Mouse (Mus musculus): ENCODE results near the gene Mylk.

Gene Mylk

DNA sequence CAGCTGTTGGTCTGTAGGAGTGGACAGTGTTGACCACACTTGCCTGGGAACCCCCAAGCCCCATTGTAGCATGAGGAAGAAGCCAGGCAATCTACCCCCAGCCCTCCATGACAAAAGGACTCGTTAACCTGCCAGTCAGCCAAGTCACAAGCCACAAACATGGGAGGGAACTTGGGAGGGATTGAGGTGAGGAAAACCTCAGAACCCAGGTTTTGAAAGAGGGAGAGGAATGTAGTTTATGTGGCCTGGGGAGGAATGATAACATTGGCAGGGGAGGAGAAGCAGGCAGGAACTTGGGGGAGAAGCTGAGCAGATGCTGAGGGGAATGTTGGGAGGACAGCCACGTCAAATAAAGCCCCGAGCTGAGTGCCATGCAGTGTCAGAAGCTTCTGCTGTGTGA lies 196.9 kb downstream of the Mylk start:
- no peak for DNase-seq (ENCODE audit: low spot score)

DNA sequence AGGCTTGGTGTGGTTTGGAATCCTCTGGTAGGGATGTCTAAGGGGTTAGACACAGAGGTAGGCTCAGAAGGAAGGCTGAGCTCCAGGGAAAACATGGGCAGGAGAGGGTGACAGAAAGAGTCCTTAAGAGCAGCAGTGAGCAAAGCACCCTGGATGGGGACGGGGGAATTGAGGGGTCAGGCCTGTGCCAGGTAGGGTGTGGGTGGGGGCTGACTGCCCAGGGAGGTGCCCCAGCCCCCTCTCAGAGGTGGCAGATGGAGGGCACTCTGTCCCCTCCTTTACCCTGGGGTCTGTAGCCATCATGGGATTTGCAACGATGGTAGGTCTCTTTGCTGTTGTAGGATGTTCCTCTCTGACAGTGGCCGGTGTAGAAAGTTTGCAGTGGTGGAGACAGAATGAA lies 201.3 kb downstream of the Mylk start:
- no peak for DNase-seq (ENCODE audit: low spot score)

DNA sequence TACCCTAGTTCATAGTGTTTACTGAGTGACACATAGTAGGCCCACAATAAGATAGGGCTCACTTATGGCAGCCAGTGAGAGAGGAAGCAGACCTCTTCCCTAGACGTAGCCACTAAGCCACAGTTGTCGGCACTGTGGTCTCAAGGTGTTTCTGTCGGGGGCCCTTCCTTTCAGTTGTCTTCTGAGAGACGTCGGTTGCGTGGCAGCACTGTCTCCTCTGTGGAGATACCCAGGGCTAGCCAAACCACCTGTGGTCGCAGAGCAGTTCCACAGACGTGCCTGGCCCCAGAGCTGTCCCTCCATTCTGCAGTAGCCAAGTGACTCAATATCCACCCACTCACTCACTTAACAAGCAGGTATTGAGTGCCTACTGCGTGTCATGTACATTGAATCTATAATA lies 205.9 kb downstream of the Mylk start:
- DNase-seq (ENCODE audit: low spot score), result no peak

DNA sequence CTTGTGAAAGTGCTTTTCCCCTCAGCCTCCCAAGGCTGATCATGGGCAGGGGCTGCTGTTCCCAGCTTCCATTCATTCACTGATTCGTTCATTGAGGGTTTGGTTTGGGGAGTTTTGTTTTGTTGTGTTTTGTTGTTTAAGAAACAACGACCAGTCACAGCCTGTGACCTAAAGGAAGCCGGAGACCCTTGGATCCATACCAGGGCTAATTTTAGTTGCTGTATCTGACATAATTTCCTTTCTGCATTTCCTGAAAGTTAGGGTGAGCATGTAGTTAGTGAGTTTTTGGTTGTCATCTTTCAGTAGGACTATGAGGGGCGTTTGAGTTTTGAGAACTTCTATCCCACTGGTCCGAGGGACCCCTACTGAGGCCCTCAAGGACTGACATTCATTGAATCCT lies 207.2 kb downstream of the Mylk start:
- DNase-seq (ENCODE audit: low spot score), result no peak

DNA sequence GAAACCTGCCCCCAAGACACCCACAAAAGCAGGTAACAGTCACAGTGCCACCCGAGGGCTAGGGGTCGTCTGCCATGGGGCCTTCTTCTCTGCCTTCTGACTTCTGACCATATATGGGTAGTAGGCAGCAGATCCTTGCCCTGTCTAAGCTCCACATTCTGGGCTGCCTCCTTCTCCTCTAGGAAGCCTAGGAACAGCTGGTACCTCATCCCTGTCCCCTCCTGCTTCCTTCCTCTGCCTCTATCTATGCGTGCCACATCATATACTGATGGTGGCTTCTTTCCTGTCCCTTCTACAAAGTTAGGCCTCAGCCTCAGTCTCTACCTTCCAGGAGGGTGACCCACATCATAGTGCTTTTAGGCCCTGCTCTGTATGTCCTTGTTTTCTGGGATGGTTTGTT lies 207.8 kb downstream of the Mylk start:
- DNase-seq (ENCODE audit: low spot score), result no peak

DNA sequence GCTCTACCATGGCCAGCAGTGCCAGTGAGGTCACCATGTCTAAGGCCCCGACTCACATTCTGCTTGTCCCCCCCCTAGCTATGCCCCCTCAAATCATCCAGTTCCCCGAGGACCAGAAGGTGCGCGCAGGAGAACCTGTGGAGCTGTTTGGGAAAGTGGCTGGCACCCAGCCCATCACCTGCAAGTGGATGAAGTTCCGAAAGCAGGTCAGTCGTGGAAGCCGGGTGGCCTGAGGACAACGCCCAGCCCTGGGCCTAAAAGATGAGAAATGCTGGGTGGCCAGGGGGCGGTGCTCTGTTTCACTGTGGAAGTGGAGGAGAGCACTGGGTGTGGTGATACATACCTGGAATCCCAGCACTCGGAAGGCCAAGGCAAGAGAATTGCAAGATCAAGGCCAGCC lies 208.5 kb downstream of the Mylk start:
- DNase-seq (ENCODE audit: low spot score), result no peak

DNA sequence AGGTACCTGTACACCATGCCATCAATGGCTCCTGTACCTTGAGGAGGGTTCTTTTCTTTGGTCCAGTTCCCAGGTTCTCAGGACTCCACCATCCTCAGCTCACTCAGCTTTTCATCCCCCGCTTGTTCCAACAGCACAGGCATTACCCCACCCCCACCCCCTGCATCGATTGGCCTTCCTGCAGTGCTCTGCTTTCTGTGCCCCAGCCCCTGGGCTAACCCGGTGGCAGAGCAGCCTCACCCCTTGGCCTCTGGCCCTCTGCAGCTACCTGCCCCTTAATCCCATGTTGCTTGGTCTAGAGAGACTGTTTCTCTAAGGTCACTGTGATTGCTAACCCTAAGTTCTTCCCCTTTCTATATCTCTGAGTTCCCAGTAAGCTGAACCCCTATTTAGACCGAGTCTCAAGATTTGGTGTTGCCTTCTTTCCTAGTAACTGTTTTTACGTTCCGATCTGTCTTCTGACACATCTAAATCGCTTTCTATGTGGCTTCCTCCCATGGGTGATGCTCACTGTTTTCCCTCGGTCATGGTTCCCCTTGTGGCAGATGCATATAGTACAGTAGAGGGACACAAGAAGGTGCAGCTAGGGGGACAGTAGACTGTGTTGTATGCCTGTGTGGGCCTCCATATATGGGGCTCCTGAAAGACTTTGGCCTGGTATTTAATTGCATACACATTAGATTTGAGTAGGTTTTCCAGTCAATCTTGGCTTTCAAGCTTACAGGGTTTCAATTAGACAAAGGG lies 212.6 kb downstream of the Mylk start:
- DNase-seq (ENCODE audit: low spot score), result no peak

DNA sequence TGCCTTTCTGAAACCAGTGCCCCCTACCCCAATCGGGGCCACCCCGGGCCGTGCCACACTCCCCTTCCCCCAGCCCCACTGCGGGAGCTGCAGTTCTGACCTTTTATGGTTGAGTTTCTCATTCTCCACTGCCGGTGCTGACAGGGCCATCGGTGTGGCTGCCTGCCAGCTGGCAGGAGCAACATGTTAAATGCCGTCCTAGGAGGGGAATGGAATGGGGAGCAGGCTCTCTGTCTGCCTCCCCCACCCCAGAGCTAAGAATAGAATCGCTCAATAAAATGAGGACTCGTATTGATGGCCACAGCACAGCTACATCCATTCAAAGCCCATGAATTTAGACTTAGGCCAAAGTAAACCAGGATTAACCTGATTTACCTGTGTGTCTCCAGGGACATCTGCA lies 213.7 kb downstream of the Mylk start:
- DNase-seq (ENCODE audit: low spot score), result peak; percentile 87

DNA sequence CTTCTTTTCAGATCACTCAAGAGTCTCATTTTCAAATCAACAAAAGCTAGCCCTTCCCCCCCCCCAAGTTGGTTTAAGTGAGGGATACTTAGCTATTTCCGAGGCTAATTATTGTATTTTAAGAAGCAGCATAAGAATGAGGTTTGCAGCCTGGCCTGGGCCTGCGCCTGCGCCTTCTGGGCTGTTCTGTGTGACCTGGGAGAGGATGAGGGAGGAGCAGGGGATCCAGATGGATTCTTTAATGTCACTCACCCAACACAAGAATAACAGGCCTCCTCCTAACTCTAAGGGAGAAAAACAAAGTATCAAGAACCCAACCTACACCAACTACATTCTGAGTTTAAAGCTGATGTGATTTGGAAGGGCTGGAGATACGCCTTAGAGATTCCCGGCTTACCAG lies 214.3 kb downstream of the Mylk start:
- no peak for DNase-seq (ENCODE audit: low spot score)

DNA sequence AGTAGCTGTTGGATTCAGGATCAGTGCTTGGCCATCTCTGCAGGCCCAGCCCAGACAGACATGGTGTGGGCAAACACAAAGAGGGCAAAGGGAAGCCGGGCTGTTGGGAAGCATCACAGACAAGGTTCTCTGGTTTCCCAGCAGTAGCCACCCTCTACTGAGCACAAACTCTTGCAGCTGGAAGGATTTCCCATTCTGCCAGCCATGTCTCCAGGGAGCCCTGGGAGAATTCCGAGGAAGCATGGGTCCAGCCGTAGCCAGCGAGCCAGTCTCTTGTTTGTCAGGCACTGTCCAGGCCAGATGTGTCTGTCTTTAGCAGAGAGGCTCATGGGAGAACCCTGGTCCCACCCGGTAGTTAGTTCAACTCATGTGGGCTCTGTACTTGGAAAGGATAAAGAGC lies 215.2 kb downstream of the Mylk start:
- no peak for DNase-seq (ENCODE audit: low spot score)

DNA sequence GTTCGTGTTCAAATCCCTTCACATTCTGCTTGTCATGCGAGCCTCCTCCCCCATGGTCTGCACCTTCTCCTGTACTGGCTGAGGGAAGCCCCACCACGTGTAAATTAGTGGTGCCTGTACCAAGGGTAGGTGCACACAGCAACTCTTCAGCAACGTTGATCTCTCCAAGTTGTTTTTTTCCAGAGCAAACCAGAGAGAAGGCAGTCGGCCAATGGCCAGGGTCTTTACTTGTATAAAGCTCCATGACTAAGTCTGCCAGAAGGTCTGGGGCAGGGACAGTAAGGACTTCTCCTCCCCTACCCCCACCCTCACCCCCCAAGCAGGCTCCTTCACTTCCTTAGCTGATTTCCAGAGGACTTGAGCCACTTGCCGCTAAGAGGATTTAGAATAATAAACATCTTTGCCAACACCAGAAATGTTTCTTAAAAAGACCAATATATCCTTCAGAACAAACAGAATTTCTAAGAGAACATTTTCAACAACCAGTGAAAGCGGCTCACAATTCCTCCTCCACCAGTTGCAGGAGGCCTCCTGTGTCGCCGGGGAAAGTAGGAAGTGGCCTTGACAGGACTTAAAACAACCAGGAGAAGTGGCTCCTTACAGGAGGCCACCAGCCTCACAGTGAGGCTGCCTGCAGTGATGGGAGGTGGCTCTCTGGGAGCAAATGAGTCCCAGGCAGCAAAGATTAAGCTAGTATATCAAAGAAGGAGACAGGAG lies 216.0 kb downstream of the Mylk start:
- no peak for DNase-seq (ENCODE audit: low spot score)

DNA sequence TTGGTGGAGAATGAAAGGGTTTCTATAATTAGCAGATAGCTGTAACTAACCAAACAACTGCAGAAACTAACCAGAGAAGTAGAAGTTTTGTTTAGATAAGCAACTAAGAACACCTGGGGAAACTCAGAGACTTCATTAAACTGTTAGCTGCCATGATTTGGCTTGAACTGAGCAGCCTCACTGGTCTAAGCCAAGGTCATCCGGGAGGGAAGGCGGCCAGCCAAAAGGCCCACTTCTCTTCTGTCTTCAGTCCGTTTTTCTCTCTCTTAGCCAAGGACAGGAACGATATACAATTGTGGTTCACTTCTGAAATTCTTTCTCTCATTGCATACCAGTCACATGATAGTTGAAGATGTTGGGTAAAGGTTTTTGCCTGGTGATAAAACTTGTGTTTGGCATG lies 217.3 kb downstream of the Mylk start:
- peak; percentile 67 for DNase-seq (ENCODE audit: low spot score)

DNA sequence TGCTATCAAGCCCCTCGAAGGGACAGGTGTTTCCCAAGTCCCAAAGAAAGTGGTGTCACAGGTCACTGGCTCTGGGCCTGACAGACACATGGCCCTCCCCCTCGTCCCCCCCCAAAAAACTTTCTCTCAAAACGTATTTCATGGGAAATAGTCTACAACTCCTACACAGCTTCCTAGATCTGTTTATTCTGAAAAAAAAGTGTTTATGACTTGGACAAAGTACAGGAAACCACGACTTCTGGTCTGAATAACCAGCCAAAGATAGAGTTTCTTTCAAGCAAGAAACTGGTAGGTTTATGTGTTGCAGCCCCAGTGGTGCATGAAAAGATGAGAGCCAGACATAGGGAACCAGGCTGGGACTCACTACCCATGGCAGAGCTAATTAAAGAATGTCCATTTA lies 218.0 kb downstream of the Mylk start:
- DNase-seq (ENCODE audit: low spot score), result no peak

DNA sequence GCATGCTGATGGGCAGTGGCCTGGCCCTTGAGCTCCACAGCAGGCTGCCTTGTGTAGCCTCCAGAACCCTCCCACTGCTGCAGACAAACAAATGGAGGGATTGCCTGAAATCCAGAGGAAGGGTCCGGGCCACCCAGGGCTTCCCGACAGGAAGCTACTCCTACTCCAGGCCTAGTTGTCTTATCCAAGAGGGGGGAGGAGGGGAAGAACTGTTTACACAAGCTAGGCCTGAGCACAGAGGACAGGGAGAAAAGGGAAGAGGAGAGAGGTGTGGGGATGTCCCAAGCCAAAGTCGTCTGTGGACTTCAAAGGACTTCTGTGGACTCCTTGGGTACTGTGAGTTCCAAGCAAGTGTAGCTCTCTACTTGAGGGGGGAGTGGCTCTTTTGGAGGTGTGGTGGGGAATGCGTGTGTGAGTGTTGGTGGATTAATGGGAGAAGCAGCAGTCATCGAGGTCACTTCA lies 221.6 kb downstream of the Mylk start:
- no peak for DNase-seq (ENCODE audit: low spot score)

DNA sequence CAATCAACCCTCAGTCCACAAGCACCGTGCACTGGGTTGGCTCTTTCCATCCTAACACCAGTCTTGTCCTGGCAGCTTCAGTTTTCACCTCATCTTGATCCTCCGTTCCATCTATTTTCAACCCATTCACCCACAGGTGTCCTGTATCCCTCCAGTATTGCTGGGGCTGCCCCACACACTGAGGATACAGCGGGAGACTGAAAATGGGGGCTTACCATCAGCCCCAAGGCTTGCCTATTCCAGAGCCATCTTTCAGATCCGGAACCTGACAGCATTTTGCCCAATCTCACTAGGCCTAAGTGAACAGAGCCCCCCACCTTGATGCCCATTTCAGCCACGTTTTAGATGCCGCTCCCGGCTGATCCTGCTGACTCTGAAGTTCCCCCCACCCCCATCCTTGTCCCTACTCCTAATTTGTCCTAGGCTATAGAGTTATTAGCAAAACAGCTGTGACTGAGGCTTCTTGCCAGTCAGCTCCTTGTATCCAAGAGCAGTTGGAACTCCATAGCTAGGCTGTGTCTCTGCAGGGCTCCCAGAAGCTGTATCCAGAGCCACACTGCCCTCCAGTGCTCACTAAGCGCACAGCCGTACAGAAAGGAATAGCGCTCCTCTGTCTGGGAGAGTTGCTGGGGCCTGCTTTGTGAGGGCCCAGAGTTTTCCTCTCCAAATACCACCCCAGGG lies 222.2 kb downstream of the Mylk start:
- peak; percentile 73 for DNase-seq (ENCODE audit: low spot score)

DNA sequence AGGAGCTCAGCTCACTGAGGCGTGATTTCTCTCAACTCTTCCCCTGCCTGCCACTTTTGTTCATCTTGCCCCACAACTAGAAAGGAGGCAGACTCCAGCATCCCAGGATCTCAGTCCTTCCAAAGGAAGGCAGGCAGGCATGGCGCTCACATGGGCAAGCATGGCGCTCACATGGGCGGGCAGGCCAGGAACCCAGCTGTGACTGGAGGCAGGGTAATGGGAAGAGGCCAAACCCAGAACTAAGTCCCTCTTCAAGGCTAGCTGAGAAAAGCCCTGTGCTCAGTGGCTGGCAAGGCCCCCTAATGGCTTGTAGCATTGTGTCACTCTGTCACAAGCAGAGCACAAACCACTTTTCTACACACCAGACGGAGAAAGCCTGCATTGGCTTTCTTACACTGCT lies 223.2 kb downstream of the Mylk start:
- no peak for DNase-seq (ENCODE audit: low spot score)

DNA sequence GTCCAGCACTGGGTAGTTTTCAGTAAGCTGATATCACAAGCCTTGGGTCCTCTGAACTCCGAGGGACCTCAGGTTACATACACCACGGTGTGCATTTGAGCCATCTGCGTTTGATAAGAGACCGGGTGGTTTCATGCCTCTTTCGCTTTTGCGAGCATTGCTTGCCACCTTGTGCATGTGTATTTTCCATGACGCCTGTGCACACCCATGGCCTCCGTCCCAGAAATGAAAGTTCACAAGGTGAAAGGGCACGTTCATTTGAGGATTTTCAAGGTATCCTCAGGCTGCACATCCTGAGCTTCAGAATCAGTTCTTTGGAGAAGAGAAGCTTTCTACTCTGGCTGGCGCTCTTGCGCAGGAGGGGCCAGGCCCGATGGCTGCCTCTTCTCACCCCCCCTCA lies 227.5 kb downstream of the Mylk start:
- DNase-seq (ENCODE audit: low spot score), result no peak

DNA sequence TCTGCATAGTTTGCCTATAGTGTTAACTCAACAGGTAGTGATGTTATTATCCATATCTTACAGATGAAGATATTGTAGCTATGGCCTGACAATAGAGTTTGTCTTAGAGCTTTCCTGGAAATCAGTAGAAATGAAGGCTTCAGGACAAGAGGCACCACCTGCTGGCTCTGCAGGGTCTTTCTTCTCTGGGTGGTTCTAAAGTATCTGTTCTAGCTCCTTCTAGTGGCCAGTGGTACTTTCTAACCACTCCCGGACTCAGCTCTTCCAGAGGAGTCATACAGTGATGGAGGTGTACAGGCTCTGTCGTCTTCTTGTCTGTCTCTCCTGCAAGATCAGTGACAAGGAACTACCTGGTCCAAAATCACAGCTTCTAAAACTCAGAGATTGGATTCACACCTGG lies 230.5 kb downstream of the Mylk start:
- DNase-seq (ENCODE audit: low spot score), result no peak

DNA sequence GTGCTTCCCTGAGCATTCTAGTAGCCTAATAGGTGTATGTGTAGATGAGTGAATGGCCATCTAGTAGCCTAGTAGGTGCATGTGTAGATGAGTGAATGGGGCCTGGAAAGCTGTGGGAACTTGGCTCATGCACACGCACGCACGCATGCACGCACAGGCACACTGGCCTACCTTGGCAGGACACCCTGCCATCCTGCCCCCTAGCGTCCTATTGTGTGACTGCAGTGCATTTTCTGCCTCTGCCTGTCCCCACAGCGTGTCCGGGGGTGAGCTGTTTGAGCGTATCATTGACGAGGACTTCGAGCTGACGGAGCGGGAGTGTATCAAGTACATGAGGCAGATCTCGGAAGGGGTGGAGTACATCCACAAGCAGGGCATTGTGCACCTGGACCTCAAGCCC lies 231.6 kb downstream of the Mylk start:
- DNase-seq (ENCODE audit: low spot score), result no peak

DNA sequence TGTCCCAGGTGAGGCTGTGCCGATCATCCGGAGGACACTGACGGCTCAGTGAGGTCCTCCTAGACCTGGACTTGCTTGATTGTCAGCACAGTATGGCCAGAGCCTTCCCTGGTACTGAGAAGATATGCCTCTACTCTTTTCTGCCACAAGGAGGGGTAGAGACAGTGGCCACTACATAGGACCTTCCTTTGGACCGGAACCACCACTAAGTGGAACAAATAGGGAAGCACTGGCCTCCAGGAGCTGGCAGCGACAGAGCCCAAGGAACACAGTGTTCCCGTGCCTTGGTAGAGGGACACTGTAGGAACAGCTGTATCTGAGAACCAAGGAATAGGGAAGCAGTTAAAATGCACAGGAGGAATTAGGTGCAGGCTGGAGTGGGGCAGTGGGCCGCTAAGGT lies 233.0 kb downstream of the Mylk start:
- DNase-seq (ENCODE audit: low spot score), result no peak

DNA sequence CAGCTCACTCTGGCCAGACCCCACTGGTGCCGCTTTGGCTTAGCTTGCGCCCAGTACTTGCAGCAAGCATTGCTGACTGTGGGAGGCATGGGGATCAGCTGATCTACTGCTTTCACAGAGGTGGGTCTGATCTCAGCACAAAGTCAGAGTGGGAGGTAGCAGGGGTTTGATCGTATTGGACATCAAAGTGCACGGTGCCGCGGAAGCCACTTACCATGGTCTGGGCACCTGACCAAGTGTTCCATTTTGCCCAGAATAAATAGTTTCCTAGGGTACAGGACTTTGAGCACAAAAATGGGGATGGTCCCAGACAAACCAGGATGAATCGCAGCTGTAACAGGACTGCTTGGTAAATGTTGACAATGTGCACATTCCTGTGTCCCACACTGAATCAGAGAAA lies 236.0 kb downstream of the Mylk start:
- no peak for DNase-seq (ENCODE audit: low spot score)

DNA sequence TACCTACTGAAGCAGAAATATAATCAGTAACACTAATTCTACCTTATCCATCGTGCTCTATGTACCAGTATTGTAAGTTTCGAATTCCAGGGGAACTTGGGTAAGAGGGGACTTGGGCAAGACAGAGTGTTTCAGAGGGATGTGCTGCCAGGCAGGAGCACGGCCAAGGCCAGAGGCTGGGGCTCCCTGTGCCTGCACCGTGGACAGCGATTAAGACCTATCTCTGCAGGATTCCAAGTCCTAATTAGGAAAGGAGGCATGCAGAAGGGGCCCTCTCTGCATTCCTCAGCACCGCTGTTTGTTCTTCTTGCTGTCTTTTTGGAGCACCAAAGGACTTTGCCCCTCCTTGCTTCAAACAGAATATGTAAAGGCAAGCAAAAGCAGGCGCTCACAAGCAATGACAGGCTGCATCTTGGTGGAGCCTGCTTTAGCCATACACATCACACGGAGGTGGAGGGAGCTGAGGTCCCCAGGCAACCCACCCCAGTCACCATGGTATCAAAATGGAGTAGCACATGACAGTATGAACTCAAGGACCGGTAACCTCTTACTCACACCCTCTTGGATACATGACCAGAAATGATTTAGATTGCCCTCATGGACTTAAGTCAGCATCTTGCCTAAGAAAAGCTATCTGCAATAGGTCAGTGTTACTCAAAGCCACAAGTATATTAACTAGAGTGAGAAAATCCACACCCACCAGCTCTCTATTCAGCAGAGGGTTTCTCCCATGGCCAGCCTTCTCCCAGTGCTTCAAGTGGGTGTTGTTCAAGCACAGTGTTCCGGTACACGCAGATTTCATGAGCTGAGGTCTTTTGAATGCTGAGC lies 239.4 kb downstream of the Mylk start:
- no peak for DNase-seq (ENCODE audit: low spot score)

DNA sequence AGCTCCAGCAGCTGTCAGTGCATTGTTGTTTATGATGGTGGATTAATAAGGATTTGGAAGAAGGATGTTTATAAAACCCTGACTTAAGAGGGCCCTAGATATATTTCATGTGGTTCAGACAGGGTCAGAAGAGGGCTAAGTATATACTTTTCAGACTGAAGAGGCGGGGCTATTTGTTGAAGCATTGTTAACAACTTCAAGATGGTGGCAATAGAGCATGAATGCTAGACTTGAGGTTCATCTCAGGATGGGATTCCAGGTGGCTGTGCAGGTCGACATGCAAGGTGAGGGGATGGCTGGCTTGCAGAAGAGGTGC lies 240.0 kb downstream of the Mylk start:
- DNase-seq (ENCODE audit: low spot score), result no peak
